Mouse (Mus musculus): ENCODE data around the gene Hlcs. TPM values are rescaled to one million over a fixed set of nuclear protein-coding genes. Genes with fewer than 3 reads are reported as not detected.

Gene Hlcs
- polyA plus RNA-seq, 1 experiment from 2014 or later = 2.8 TPM

GRCm38 (mm10) chr16:94253671-94254414, 59.5 kb downstream of the Hlcs start:
- Histone ChIP-seq H3K27ac (ENCODE audit: low read depth, low read length) (no peak overlapping the region), H3K9me3 (ENCODE audit: control insufficient read depth) (no peaks in the 10 kb centered on the region), H3K27me3 (replicated peaks; ENCODE audit: control insufficient read depth, insufficient read depth, low read length) (no peaks in the 10 kb centered on the region), H3K9ac (ENCODE audit: low read depth, low read length) (no peak overlapping the region), H3K4me3 (ENCODE audit: low read depth, low read length) (no peak overlapping the region), H3K4me2 (replicated peaks; ENCODE audit: low read depth) (no peak overlapping the region), H3K36me3 (ENCODE audit: control insufficient read depth, insufficient read depth) (0 out of 2 replicates have a peak, but pooled peaks cover 3% of the 10 kb centered on the region), H3K4me1 (replicated peaks; ENCODE audit: control insufficient read depth, insufficient read depth, low read length) (no peaks in the 10 kb centered on the region)
- no peak for TF ChIP-seq CTCF (IDR thresholded peaks at IDR 0.05; ENCODE audit: low read depth)
- ATAC-seq = no peak
- WGBS = 80% methylated on average over 24 of the region's 24 CpGs

- Histone ChIP-seq H3K27me3 (replicated peaks; ENCODE audit: control insufficient read depth, insufficient read depth, low read length) (no peaks in the 10 kb centered on the region), H3K9me3 (ENCODE audit: control insufficient read depth) (no peaks in the 10 kb centered on the region), H3K27ac (ENCODE audit: low read depth, low read length) (no peak overlapping the region), H3K9ac (ENCODE audit: low read depth, low read length) (no peak overlapping the region), H3K4me1 (replicated peaks; ENCODE audit: control insufficient read depth, insufficient read depth, low read length) (no peaks in the 10 kb centered on the region), H3K4me2 (replicated peaks; ENCODE audit: low read depth) (no peak overlapping the region), H3K4me3 (ENCODE audit: low read depth, low read length) (no peak overlapping the region), H3K36me3 (ENCODE audit: control insufficient read depth, insufficient read depth) (0 out of 2 replicates have a peak, but pooled peaks cover 3% of the 10 kb centered on the region)
- TF ChIP-seq CTCF (IDR thresholded peaks at IDR 0.05; ENCODE audit: low read depth) = no peak
- no peak for ATAC-seq
- WGBS = 86% methylated on average over 13 of the region's 13 CpGs
These were observed 61.6 kb downstream of the Hlcs start for GRCm38 (mm10) chr16:94251756-94252155.

- H3K4me1 ChIP-seq (replicated peaks; ENCODE audit: control insufficient read depth, insufficient read depth, low read length) = no peaks in the 10 kb centered on the region
- 0 out of 2 replicates have a peak, but pooled peaks cover 3% of the 10 kb centered on the region for H3K36me3 ChIP-seq (ENCODE audit: control insufficient read depth, insufficient read depth)
- ATAC-seq = no peak
- H3K4me3 ChIP-seq (ENCODE audit: low read depth, low read length) = no peak overlapping the region
- no peak for TF ChIP-seq CTCF (IDR thresholded peaks at IDR 0.05; ENCODE audit: low read depth)
- H3K9me3 ChIP-seq (ENCODE audit: control insufficient read depth) = no peaks in the 10 kb centered on the region
- H3K27me3 ChIP-seq (replicated peaks; ENCODE audit: control insufficient read depth, insufficient read depth, low read length) = no peaks in the 10 kb centered on the region
- H3K27ac ChIP-seq (ENCODE audit: low read depth, low read length) = no peak overlapping the region
- no peak overlapping the region for H3K9ac ChIP-seq (ENCODE audit: low read depth, low read length)
- WGBS = 78% methylated on average over 15 of the region's 15 CpGs
- peak overlapping the region; percentile 47 for H3K4me2 ChIP-seq (replicated peaks; ENCODE audit: low read depth)
These were observed 62.6 kb downstream of the Hlcs start for GRCm38 (mm10) chr16:94250640-94251349.

- H3K4me1 ChIP-seq (replicated peaks; ENCODE audit: control insufficient read depth, insufficient read depth, low read length) = no peaks in the 10 kb centered on the region
- H3K4me2 ChIP-seq (replicated peaks; ENCODE audit: low read depth) = peak overlapping the region; percentile 47
- no peak for ATAC-seq
- H3K36me3 ChIP-seq (ENCODE audit: control insufficient read depth, insufficient read depth) = 0 out of 2 replicates have a peak, but pooled peaks cover 3% of the 10 kb centered on the region
- no peaks in the 10 kb centered on the region for H3K27me3 ChIP-seq (replicated peaks; ENCODE audit: control insufficient read depth, insufficient read depth, low read length)
- no peaks in the 10 kb centered on the region for H3K9me3 ChIP-seq (ENCODE audit: control insufficient read depth)
- no peak for TF ChIP-seq CTCF (IDR thresholded peaks at IDR 0.05; ENCODE audit: low read depth)
- WGBS = 43% methylated on average over 12 of the region's 12 CpGs
- H3K9ac ChIP-seq (ENCODE audit: low read depth, low read length) = no peak overlapping the region
- H3K4me3 ChIP-seq (ENCODE audit: low read depth, low read length) = 0 out of 2 replicates have a peak overlapping the region, but pooled peaks have one; percentile 7
- H3K27ac ChIP-seq (ENCODE audit: low read depth, low read length) = no peak overlapping the region; the same call in 1 of the 2 replicates
These were observed 63.2 kb downstream of the Hlcs start for GRCm38 (mm10) chr16:94250136-94250535.

GRCm38 (mm10) chr16:94249666-94250065, 63.7 kb downstream of the Hlcs start:
- Histone ChIP-seq H3K9me3 (ENCODE audit: control insufficient read depth) (no peaks in the 10 kb centered on the region), H3K9ac (ENCODE audit: low read depth, low read length) (no peak overlapping the region), H3K27me3 (replicated peaks; ENCODE audit: control insufficient read depth, insufficient read depth, low read length) (no peaks in the 10 kb centered on the region), H3K36me3 (ENCODE audit: control insufficient read depth, insufficient read depth) (0 out of 2 replicates have a peak, but pooled peaks cover 3% of the 10 kb centered on the region), H3K4me2 (replicated peaks; ENCODE audit: low read depth) (peak overlapping the region; percentile 47), H3K27ac (ENCODE audit: low read depth, low read length) (no peak overlapping the region; the same call in 1 of the 2 replicates), H3K4me3 (ENCODE audit: low read depth, low read length) (no peak overlapping the region), H3K4me1 (replicated peaks; ENCODE audit: control insufficient read depth, insufficient read depth, low read length) (no peaks in the 10 kb centered on the region)
- ATAC-seq = no peak
- TF ChIP-seq CTCF (IDR thresholded peaks at IDR 0.05; ENCODE audit: low read depth) = no peak
- 73% methylated on average over 10 of the region's 10 CpGs for WGBS

- TF ChIP-seq CTCF (IDR thresholded peaks at IDR 0.05; ENCODE audit: low read depth) = no peak
- H3K4me3 ChIP-seq (ENCODE audit: low read depth, low read length) = no peak overlapping the region
- no peak overlapping the region for H3K4me2 ChIP-seq (replicated peaks; ENCODE audit: low read depth)
- ATAC-seq = no peak
- H3K27me3 ChIP-seq (replicated peaks; ENCODE audit: control insufficient read depth, insufficient read depth, low read length) = no peaks in the 10 kb centered on the region
- H3K9ac ChIP-seq (ENCODE audit: low read depth, low read length) = no peak overlapping the region
- no peaks in the 10 kb centered on the region for H3K9me3 ChIP-seq (ENCODE audit: control insufficient read depth)
- 88% methylated on average over 15 of the region's 15 CpGs for WGBS
- no peak overlapping the region for H3K27ac ChIP-seq (ENCODE audit: low read depth, low read length)
- no peaks in the 10 kb centered on the region for H3K4me1 ChIP-seq (replicated peaks; ENCODE audit: control insufficient read depth, insufficient read depth, low read length)
- H3K36me3 ChIP-seq (ENCODE audit: control insufficient read depth, insufficient read depth) = 0 out of 2 replicates have a peak, but pooled peaks cover 3% of the 10 kb centered on the region
These were observed 64.7 kb downstream of the Hlcs start for GRCm38 (mm10) chr16:94248721-94249120.

Data from intestine, postnatal 0 days (tissue).